ENCODE assay signal across 10 mouse cellular contexts in the genomic region with DNA sequence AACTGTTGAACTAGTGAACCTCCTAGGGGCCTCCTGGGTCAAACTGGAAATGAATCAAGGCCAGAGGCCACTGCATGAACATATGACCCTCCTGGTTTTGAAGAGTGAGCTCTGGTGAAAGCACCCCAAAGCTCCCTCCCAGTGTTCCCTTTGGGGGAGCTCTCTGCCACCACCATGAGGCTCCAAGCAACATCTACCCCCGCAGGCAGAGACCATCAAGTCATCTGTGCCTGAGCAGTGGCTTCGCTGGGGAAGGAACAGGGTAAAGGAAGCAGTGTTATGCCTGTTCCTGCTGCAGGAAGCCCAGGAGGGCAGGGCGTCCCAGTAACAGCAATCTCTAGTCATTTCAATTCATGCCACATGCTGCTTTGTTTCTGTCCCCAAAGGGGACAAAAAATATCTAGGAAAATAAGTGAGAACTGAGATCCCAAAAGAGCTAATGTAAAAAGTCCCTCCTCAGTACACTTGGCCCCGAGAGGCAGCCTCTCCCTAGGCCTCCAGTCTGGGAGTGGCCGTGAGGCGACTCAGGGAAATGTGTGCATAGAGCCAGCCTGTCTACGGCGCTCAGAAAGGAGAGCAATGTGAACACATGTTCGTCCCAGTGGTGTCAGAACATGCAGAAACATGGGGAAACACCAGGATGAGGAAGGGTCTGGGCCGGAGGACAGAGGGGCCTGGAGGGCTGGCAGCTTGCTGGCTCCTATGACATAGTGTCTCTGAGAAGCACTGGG.
A peak's percentile ranks its signal among the peaks of the same experiment; 100 is the strongest.
DNase-seq lines count a peak whose midpoint lies in the region; ATAC-seq and TF ChIP-seq lines count a peak whose summit lies in the region.
"Had no signal": no experiment of that assay in that cellular context is flagged by ENCODE, and none has a peak within 500 bp of the region (broad histone marks: within the 10 kb centered on the region; RNA-seq: fewer than 3 reads in every experiment).

No protein-coding gene starts in this region.

- WGBS in hindbrain, embryonic 10.5 days, result 82% methylated on average over 10 of the region's 10 CpGs
- WGBS in hindbrain, embryonic 13.5 days, result 76% methylated on average over 10 of the region's 10 CpGs
- WGBS in lung, postnatal 0 days, result 50% methylated on average over 10 of the region's 10 CpGs
- WGBS in lung, adult 2 months, result 50% methylated on average over 10 of the region's 10 CpGs
- WGBS in liver, embryonic 11.5 days, result 65% methylated on average over 10 of the region's 10 CpGs

- TF ChIP-seq CTCF in lung, postnatal 0 days (IDR thresholded peaks at IDR 0.05), result peak; percentile 27
- no peak for TF ChIP-seq CTCF in lung, adult 2 months (IDR thresholded peaks at IDR 0.05; ENCODE audit: insufficient read depth, low read length)

- no peak for TF ChIP-seq POLR2A in lung, adult 2 months (IDR thresholded peaks at IDR 0.05; ENCODE audit: borderline replicate concordance, extremely low read depth, low read depth, low read length)

- peaks cover 78% of the 10 kb centered on the region for H3K36me3 ChIP-seq in hindbrain, embryonic 10.5 days
- H3K36me3 ChIP-seq in hindbrain, embryonic 13.5 days, result no peaks in the 10 kb centered on the region; the same call in 1 of the 2 replicates
- H3K36me3 ChIP-seq in lung, postnatal 0 days (ENCODE audit: insufficient read depth, low read length), result no peaks in the 10 kb centered on the region
- no peaks in the 10 kb centered on the region for H3K36me3 ChIP-seq in liver, embryonic 11.5 days (ENCODE audit: control insufficient read depth, insufficient read depth, low read length)

- H3K9me3 ChIP-seq in hindbrain, embryonic 10.5 days, result no peaks in the 10 kb centered on the region
- no peaks in the 10 kb centered on the region for H3K9me3 ChIP-seq in hindbrain, embryonic 13.5 days
- no peaks in the 10 kb centered on the region for H3K9me3 ChIP-seq in lung, postnatal 0 days (ENCODE audit: low read length)
- H3K9me3 ChIP-seq in liver, embryonic 11.5 days (ENCODE audit: control insufficient read depth, low read length), result no peaks in the 10 kb centered on the region

- no peak for TF ChIP-seq EP300 in lung, postnatal 0 days (IDR thresholded peaks at IDR 0.05)

- peaks cover 22% of the 10 kb centered on the region for H3K4me1 ChIP-seq in hindbrain, embryonic 10.5 days (replicated peaks)
- peaks cover 4% of the 10 kb centered on the region; the same call in 1 of the 2 replicates for H3K4me1 ChIP-seq in hindbrain, embryonic 13.5 days (replicated peaks)
- 0 out of 2 replicates have a peak, but pooled peaks cover 6% of the 10 kb centered on the region for H3K4me1 ChIP-seq in lung, postnatal 0 days (ENCODE audit: insufficient read depth, low read depth, low read length)
- H3K4me1 ChIP-seq in lung, adult 2 months (ENCODE audit: control insufficient read depth, insufficient read depth, low read length), result peaks cover 3% of the 10 kb centered on the region; the same call in 1 of the 2 replicates
- H3K4me1 ChIP-seq in liver, embryonic 11.5 days (replicated peaks; ENCODE audit: control insufficient read depth, insufficient read depth, low read length), result no peaks in the 10 kb centered on the region

- H3K4me2 ChIP-seq in hindbrain, embryonic 13.5 days, result no peak overlapping the region
- H3K4me2 ChIP-seq in lung, postnatal 0 days (replicated peaks; ENCODE audit: low read depth, low read length), result no peak overlapping the region
- no peak overlapping the region for H3K4me2 ChIP-seq in liver, embryonic 11.5 days

- DNase-seq in hindbrain, embryonic 10.5 days (ENCODE audit: low spot score), result no peak
- DNase-seq in lung, postnatal 0 days (ENCODE audit: low spot score), result no peak
- DNase-seq in lung, adult 2 months, result no peak
- DNase-seq in thymus, postnatal 25 days, result peak; percentile 30
- no peak for DNase-seq in liver, embryonic 11.5 days (ENCODE audit: low spot score)
- DNase-seq: adrenal gland, postnatal 36 days; right cerebral cortex, postnatal 14 days had no signal

- no peak overlapping the region for H3K4me3 ChIP-seq in hindbrain, embryonic 10.5 days
- no peak overlapping the region for H3K4me3 ChIP-seq in hindbrain, embryonic 13.5 days
- no peak overlapping the region for H3K4me3 ChIP-seq in lung, postnatal 0 days (ENCODE audit: low read depth, low read length)
- H3K4me3 ChIP-seq in lung, adult 2 months (replicated peaks; ENCODE audit: extremely low read depth, low read depth, low read length), result no peak overlapping the region
- H3K4me3 ChIP-seq in liver, embryonic 11.5 days (ENCODE audit: low read depth, low read length), result no peak overlapping the region

- peak overlapping the region; percentile 23; the same call in 1 of the 2 replicates for H3K27ac ChIP-seq in hindbrain, embryonic 10.5 days
- no peak overlapping the region for H3K27ac ChIP-seq in hindbrain, embryonic 13.5 days
- no peak overlapping the region for H3K27ac ChIP-seq in lung, postnatal 0 days (ENCODE audit: low read length)
- no peak overlapping the region for H3K27ac ChIP-seq in liver, embryonic 11.5 days (ENCODE audit: low read depth, low read length)
- H3K27ac ChIP-seq: liver, embryonic 14.5 days had no signal

- peaks cover 40% of the 10 kb centered on the region for H3K27me3 ChIP-seq in hindbrain, embryonic 10.5 days (ENCODE audit: insufficient read depth, poor library complexity, severe bottlenecking)
- H3K27me3 ChIP-seq in hindbrain, embryonic 13.5 days, result peaks cover 26% of the 10 kb centered on the region
- H3K27me3 ChIP-seq in lung, postnatal 0 days (replicated peaks; ENCODE audit: insufficient read depth, low read length), result no peaks in the 10 kb centered on the region
- no peaks in the 10 kb centered on the region for H3K27me3 ChIP-seq in liver, embryonic 11.5 days (replicated peaks; ENCODE audit: control insufficient read depth, insufficient read depth, low read length)

- no peak overlapping the region for H3K9ac ChIP-seq in hindbrain, embryonic 13.5 days
- no peak overlapping the region for H3K9ac ChIP-seq in lung, postnatal 0 days (replicated peaks; ENCODE audit: low read depth)
- no peak overlapping the region for H3K9ac ChIP-seq in liver, embryonic 11.5 days (ENCODE audit: low read depth, low read length)
- H3K9ac ChIP-seq: liver, embryonic 14.5 days had no signal

- no peak for ATAC-seq in hindbrain, embryonic 13.5 days (ENCODE audit: low FRiP score)
- ATAC-seq in lung, postnatal 0 days, result no peak
- ATAC-seq in hematopoietic stem cell, adult 5-6 weeks (replicated peaks in 1 of 2; ENCODE audit: insufficient read depth in 1 of 2, low FRiP score in 2 of 2, low TSS enrichment in 1 of 2, low read depth in 1 of 2, poor library complexity in 2 of 2, severe bottlenecking in 2 of 2), result peak; percentile 59 to 78
- no peak for ATAC-seq in liver, embryonic 11.5 days (replicated peaks; ENCODE audit: low FRiP score)

Comparison
In these comparisons a context has a peak if more than half of its experiments do, and no peak if none do; other contexts are left out.
1. ATAC-seq: peak in hematopoietic stem cell, adult 5-6 weeks (2 of 2); none in hindbrain, embryonic 13.5 days (single experiment), lung, postnatal 0 days (single experiment) and liver, embryonic 11.5 days (single experiment).